Mouse (Mus musculus) limb, embryonic 12.5 days (tissue): ENCODE data around the gene Cnpy3. TPM values are rescaled to one million over a fixed set of nuclear protein-coding genes. Genes with fewer than 3 reads are reported as not detected.

Source experiments
- ATAC-seq: fragments of 200-750 bp; cut with Nextera tagmentation; 2 replicates; pipeline ENCODE4 v1.8.0; 2017; ENCODE audit warnings: low read depth, moderate TSS enrichment; ENCODE audit not compliant: insufficient number of reproducible peaks, insufficient read depth, low FRiP score, low TSS enrichment
- H3K27ac ChIP-seq: fragments of 300-500 bp; sonication (generic); 2 replicates; pipeline ENCODE4 v1.5.1; 2016; ENCODE audit warnings: mild to moderate bottlenecking, moderate library complexity
- H3K27me3 ChIP-seq: fragments of 300-500 bp; sonication (generic); 2 replicates; pipeline ENCODE4 v1.6.1; 2016; ENCODE audit warnings: mild to moderate bottlenecking, moderate library complexity
- H3K36me3 ChIP-seq: fragments of 300-500 bp; sonication (generic); 2 replicates; pipeline ENCODE4 v1.6.1; 2016; ENCODE audit warnings: mild to moderate bottlenecking, moderate library complexity
- H3K4me1 ChIP-seq: fragments of 300-500 bp; sonication (generic); replicated peaks from 2 replicates; pipeline ENCODE4 v1.6.1; 2016
- H3K4me2 ChIP-seq: fragments of 300-500 bp; sonication (generic); 2 replicates; pipeline ENCODE4 v1.6.1; 2016; ENCODE audit warnings: mild to moderate bottlenecking, moderate library complexity
- H3K4me3 ChIP-seq: fragments of 300-500 bp; sonication (generic); replicated peaks from 2 replicates; pipeline ENCODE4 v1.5.1; 2016; ENCODE audit warnings: mild to moderate bottlenecking
- H3K9ac ChIP-seq: fragments of 300-500 bp; sonication (generic); replicated peaks from 2 replicates; pipeline ENCODE4 v1.6.1; 2016; ENCODE audit warnings: mild to moderate bottlenecking, moderate library complexity
- H3K9me3 ChIP-seq: fragments of 300-500 bp; sonication (generic); 2 replicates; pipeline ENCODE4 v1.6.1; 2016; ENCODE audit warnings: mild to moderate bottlenecking, moderate library complexity
- WGBS: fragments of 180-500 bp; shearing (Covaris S2); methylation state at CpG from one replicate; pipeline ENCODE4 v1.1.7; 2016; 5-methylcytosine and 5-hydroxymethylcytosine counted together
- polyA plus RNA-seq: library from polyadenylated mRNA; unstranded; fragments of >200 nt; fragmentation: Nextera tagmentation; extraction: Ambion mirVana; gene quantifications from 2 replicates; pipeline ENCODE4 v1.2.1, GENCODE M21; 2016

Cnpy3 gene
- polyA plus RNA-seq, 1 experiment from 2014 or later = 58.5 TPM

DNA sequence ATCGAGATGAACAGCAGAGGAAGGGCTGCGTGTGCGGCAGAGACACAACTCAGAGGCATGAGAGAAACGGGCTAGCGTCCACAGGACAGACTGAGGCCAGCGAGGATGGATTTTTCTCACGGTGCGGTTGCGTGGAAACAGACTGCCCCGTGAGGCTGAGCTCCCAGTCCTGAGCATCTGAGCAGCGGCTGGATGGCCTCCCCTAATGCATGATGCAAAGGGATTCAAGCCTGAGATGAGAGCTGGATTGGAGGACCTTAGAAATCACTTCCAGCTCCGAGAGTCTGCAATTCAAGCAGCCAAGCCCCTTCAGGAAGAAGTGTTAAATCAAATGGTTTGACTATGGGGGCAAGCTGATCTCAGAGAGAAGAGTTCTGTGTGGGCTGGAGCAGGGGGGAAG, 50.5 kb downstream of the Cnpy3 start:
- Histone ChIP-seq H3K4me3 (no peak overlapping the region), H3K27ac (0 out of 2 replicates have a peak overlapping the region, but pooled peaks have one; percentile 7), H3K27me3 (no peaks in the 10 kb centered on the region), H3K4me2 (no peak overlapping the region), H3K9me3 (no peaks in the 10 kb centered on the region), H3K4me1 (peaks cover 35% of the 10 kb centered on the region), H3K9ac (peak overlapping the region; percentile 24; the same call in 1 of the 2 replicates), H3K36me3 (peaks cover 40% of the 10 kb centered on the region)
- no peak for ATAC-seq
- 86% methylated on average over 12 of the region's 12 CpGs for WGBS

- H3K36me3 ChIP-seq = peaks cover 47% of the 10 kb centered on the region
Observed at GRCm38 (mm10) chr17:46699912-46700311, 52.1 kb downstream of the Cnpy3 start.

DNA sequence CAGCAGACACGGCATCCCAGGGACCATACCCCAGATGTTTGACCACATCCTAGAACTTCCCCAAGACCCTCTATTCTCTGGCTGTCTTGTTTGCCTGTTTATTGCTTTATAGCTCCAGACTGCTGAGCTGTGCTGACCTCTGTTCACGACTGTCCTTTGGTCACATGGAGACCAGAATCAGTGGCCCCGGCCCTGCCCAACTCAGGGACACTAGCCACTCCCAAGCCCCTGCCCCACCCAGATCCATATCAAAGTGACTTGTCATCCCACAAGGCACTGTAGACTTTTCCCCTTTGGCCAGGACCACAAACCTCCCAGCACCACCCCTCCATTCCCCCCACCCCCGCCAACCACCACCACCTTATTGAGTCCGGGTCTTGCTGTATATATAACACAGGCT, 52.8 kb downstream of the Cnpy3 start:
- H3K9me3 ChIP-seq = no peaks in the 10 kb centered on the region
- no peak for ATAC-seq
- no peak overlapping the region for H3K4me2 ChIP-seq
- no peaks in the 10 kb centered on the region for H3K27me3 ChIP-seq
- H3K4me3 ChIP-seq = no peak overlapping the region
- H3K36me3 ChIP-seq = peaks cover 47% of the 10 kb centered on the region
- WGBS = 46% methylated on average over 5 of the region's 5 CpGs
- H3K27ac ChIP-seq = no peak overlapping the region
- H3K4me1 ChIP-seq = peaks cover 24% of the 10 kb centered on the region
- no peak overlapping the region for H3K9ac ChIP-seq

More at GRCm38 (mm10) chr17:46699912-46700311, 52.1 kb downstream of the Cnpy3 start:
- Histone ChIP-seq H3K27me3 (no peaks in the 10 kb centered on the region), H3K27ac (no peak overlapping the region), H3K4me3 (no peak overlapping the region), H3K4me2 (no peak overlapping the region), H3K4me1 (peaks cover 24% of the 10 kb centered on the region), H3K9ac (no peak overlapping the region), H3K9me3 (no peaks in the 10 kb centered on the region)
- WGBS = 70% methylated on average over 3 of the region's 3 CpGs
- ATAC-seq = no peak

- Histone ChIP-seq H3K27me3 (no peaks in the 10 kb centered on the region), H3K9ac (no peak overlapping the region), H3K4me1 (peaks cover 18% of the 10 kb centered on the region), H3K36me3 (peaks cover 53% of the 10 kb centered on the region), H3K9me3 (no peaks in the 10 kb centered on the region), H3K4me3 (no peak overlapping the region), H3K27ac (no peak overlapping the region), H3K4me2 (no peak overlapping the region)
- ATAC-seq = no peak
- WGBS = 84% methylated on average over 6 of the region's 6 CpGs
Observed at GRCm38 (mm10) chr17:46698515-46698914, 53.5 kb downstream of the Cnpy3 start.

- no peaks in the 10 kb centered on the region for H3K4me1 ChIP-seq
- 58% methylated on average over 1 of the region's 1 CpGs for WGBS
- no peaks in the 10 kb centered on the region for H3K9me3 ChIP-seq
- H3K27ac ChIP-seq = no peak overlapping the region
- H3K27me3 ChIP-seq = no peaks in the 10 kb centered on the region
- peaks cover 64% of the 10 kb centered on the region for H3K36me3 ChIP-seq
- H3K9ac ChIP-seq = no peak overlapping the region
- H3K4me2 ChIP-seq = no peak overlapping the region
- no peak for ATAC-seq
- H3K4me3 ChIP-seq = no peak overlapping the region
Observed at GRCm38 (mm10) chr17:46694517-46695063, 57.4 kb downstream of the Cnpy3 start.

GRCm38 (mm10) chr17:46691390-46691789, 60.6 kb downstream of the Cnpy3 start:
- Histone ChIP-seq H3K9me3 (no peaks in the 10 kb centered on the region), H3K4me1 (no peaks in the 10 kb centered on the region), H3K27me3 (no peaks in the 10 kb centered on the region), H3K27ac (no peak overlapping the region), H3K9ac (no peak overlapping the region), H3K4me3 (no peak overlapping the region), H3K36me3 (peaks cover 55% of the 10 kb centered on the region), H3K4me2 (no peak overlapping the region)
- ATAC-seq = no peak
- 95% methylated on average over 2 of the region's 2 CpGs for WGBS

- peaks cover 56% of the 10 kb centered on the region for H3K36me3 ChIP-seq
- no peaks in the 10 kb centered on the region for H3K9me3 ChIP-seq
- no peaks in the 10 kb centered on the region for H3K27me3 ChIP-seq
- ATAC-seq = no peak
- H3K4me2 ChIP-seq = no peak overlapping the region
- H3K27ac ChIP-seq = no peak overlapping the region
- no peaks in the 10 kb centered on the region for H3K4me1 ChIP-seq
- no peak overlapping the region for H3K4me3 ChIP-seq
- H3K9ac ChIP-seq = no peak overlapping the region
- WGBS = 96% methylated on average over 12 of the region's 12 CpGs
Observed at GRCm38 (mm10) chr17:46690665-46691064, 61.3 kb downstream of the Cnpy3 start.

GRCm38 (mm10) chr17:46685913-46686312, 66.1 kb downstream of the Cnpy3 start:
- Histone ChIP-seq H3K4me2 (no peak overlapping the region), H3K36me3 (peaks cover 65% of the 10 kb centered on the region), H3K4me3 (no peak overlapping the region), H3K27me3 (no peaks in the 10 kb centered on the region), H3K9me3 (no peaks in the 10 kb centered on the region), H3K4me1 (peaks cover 12% of the 10 kb centered on the region), H3K27ac (no peak overlapping the region), H3K9ac (no peak overlapping the region)
- WGBS = 91% methylated on average over 6 of the region's 6 CpGs
- no peak for ATAC-seq

Other genes starting within 250 kb of the Cnpy3 start
- gene Cul9, start 205.8 kb downstream of the Cnpy3 start, polyA plus RNA-seq = 8.9 and 10.8 TPM in 2 replicates
- gene Srf, start 196.0 kb downstream of the Cnpy3 start, polyA plus RNA-seq = 11.8 and 12.4 TPM in 2 replicates
- 156 and 165 TPM in 2 replicates for gene Ptk7, start 122.7 kb downstream of the Cnpy3 start, polyA plus RNA-seq
- gene Klc4, start 106.2 kb downstream of the Cnpy3 start, polyA plus RNA-seq = 27.2 and 27.6 TPM in 2 replicates
- 99.5 and 112 TPM in 2 replicates for gene Mrpl2, start 106.0 kb downstream of the Cnpy3 start, polyA plus RNA-seq
- gene Cul7, start 101.9 kb downstream of the Cnpy3 start, polyA plus RNA-seq = 56.1 and 60.1 TPM in 2 replicates
- 68.8 and 70.0 TPM in 2 replicates for gene Rrp36, start 77.9 kb downstream of the Cnpy3 start, polyA plus RNA-seq
- gene Mea1, start 73.4 kb downstream of the Cnpy3 start, polyA plus RNA-seq = 137 and 150 TPM in 2 replicates
- 117 and 122 TPM in 2 replicates for gene Klhdc3, start 71.3 kb downstream of the Cnpy3 start, polyA plus RNA-seq
- 108 and 117 TPM in 2 replicates for gene Ppp2r5d, start 47.1 kb downstream of the Cnpy3 start, polyA plus RNA-seq
- gene Pex6, start 40.8 kb downstream of the Cnpy3 start, polyA plus RNA-seq = 37.7 and 42.1 TPM in 2 replicates
- gene Gnmt, start 23.0 kb downstream of the Cnpy3 start, polyA plus RNA-seq = 0.48 and 0.73 TPM in 2 replicates
- gene Ptcra, start 11.5 kb upstream of the Cnpy3 start, polyA plus RNA-seq = 0.16 and 0.55 TPM in 2 replicates
- gene 2310039H08Rik, start 20.4 kb upstream of the Cnpy3 start, polyA plus RNA-seq = 49.8 and 52.6 TPM in 2 replicates
- gene Rpl7l1, start 30.5 kb upstream of the Cnpy3 start, polyA plus RNA-seq = 179 and 210 TPM in 2 replicates
- 4.4 and 4.8 TPM in 2 replicates for gene Bicral, start 106.3 kb upstream of the Cnpy3 start, polyA plus RNA-seq
- 71.7 and 78.7 TPM in 2 replicates for gene Tbcc, start 138.5 kb upstream of the Cnpy3 start, polyA plus RNA-seq
- not detected in 2 replicates for gene Prph2, start 158.2 kb upstream of the Cnpy3 start, polyA plus RNA-seq